Mouse (Mus musculus): Measurements from ENCODE around the gene Pdlim7.

GRCm38 (mm10) chr13:55523278-55523677 is 9.8 kb upstream of the Pdlim7 start:
- TF ChIP-seq CTCF (IDR thresholded peaks at IDR 0.05; ENCODE audit: control insufficient read depth, insufficient read depth, insufficient read length) (no peak), MAX (IDR thresholded peaks at IDR 0.05) (no peak), USF1 (IDR thresholded peaks at IDR 0.05; ENCODE audit: low read depth) (no peak), MYOG (IDR thresholded peaks at IDR 0.05; ENCODE audit: control insufficient read depth, extremely low read depth, insufficient read length) (no peak), MYOD1 (IDR thresholded peaks at IDR 0.05; ENCODE audit: control insufficient read depth, insufficient read length, low read depth) (no peak), FOSL1 (IDR thresholded peaks at IDR 0.05; ENCODE audit: insufficient read depth, low read length, poor library complexity, severe bottlenecking) (no peak)
